In the genomic region with DNA sequence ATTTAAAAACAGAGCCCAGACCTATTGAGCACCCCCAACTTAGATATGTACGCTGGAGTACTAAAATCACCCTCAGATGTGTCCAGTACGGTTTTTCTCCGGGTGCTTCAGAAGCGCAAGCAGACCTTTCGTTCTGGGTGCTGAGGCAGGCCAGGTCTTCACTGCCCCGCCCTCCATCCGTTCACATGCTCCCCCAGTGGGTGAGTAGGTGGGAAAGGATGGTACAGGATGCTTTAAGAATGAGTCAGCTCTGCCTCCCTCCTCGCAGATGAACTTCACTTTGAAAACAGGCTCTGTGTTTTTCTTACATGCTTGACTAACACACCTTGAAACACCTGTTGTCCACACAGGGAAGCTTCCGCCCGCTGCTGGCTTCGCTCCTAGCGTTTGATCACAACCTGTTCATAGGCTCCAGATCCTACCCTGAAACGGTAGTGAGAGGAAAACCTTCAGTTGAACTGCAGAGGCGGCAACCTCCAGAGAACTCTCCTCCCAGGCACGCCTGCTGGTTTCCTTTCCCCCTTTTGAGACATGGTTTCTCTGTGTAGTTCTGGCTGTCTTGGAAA, we compare ENCODE assay signal across 21 mouse cellular contexts. TPM values are rescaled to one million over a fixed set of nuclear protein-coding genes. Genes with fewer than 3 reads are reported as not detected.
DNase-seq lines count a peak whose midpoint lies in the region; ATAC-seq and TF ChIP-seq lines count a peak whose summit lies in the region.
"Had no signal": no experiment of that assay in that cellular context is flagged by ENCODE, and none has a peak within 500 bp of the region (broad histone marks: within the 10 kb centered on the region; RNA-seq: fewer than 3 reads in every experiment).

No protein-coding gene starts in this region.

- no peaks in the 10 kb centered on the region for H3K79me2 ChIP-seq in CH12.LX (replicated peaks; ENCODE audit: control insufficient read depth, extremely low read depth, insufficient read depth, poor library complexity, severe bottlenecking)

- in situ Hi-C loops in CH12.LX (cut with MboI; ENCODE audit: low pct_ligation_motif_present, low pct_unique_long_range_greater_than_20kb, low sequenced_read_pairs) = no loop called here

- no peak overlapping the region for H3K9ac ChIP-seq in CH12.LX (ENCODE audit: insufficient read depth, low read depth)
- no peak overlapping the region for H3K9ac ChIP-seq in midbrain, embryonic 14.5 days (replicated peaks; ENCODE audit: low read length)
- H3K9ac ChIP-seq: forebrain, embryonic 12.5 days; heart, embryonic 15.5 days; limb, embryonic 12.5 days; lung, embryonic 14.5 days; midbrain, embryonic 15.5 days had no signal

- DNase-seq in cerebellum, adult 8-10 months = no peak
- peak; percentile 34 for DNase-seq in kidney, postnatal 10 days
- no peak for DNase-seq in kidney, postnatal 36 days
- peak; percentile 3 for DNase-seq in CH12.LX (ENCODE audit: extremely low read depth)
- no peak for DNase-seq in gastrocnemius, postnatal 14 days
- DNase-seq in midbrain, embryonic 14.5 days = no peak
- DNase-seq: adrenal gland, postnatal 14 days; embryo, embryonic 11 days; heart, adult 18-20 months; lung, embryonic 14.5 days had no signal

- H3K27ac ChIP-seq in CH12.LX (ENCODE audit: insufficient read depth, low read depth) = no peak overlapping the region
- H3K27ac ChIP-seq in midbrain, embryonic 14.5 days (replicated peaks; ENCODE audit: low read depth, low read length) = no peak overlapping the region
- H3K27ac ChIP-seq: forebrain, embryonic 12.5 days; heart, embryonic 15.5 days; layer of hippocampus, adult 2 months; limb, embryonic 12.5 days; midbrain, embryonic 15.5 days had no signal

- H3K9me3 ChIP-seq in CH12.LX (replicated peaks; ENCODE audit: low read length) = no peaks in the 10 kb centered on the region
- H3K9me3 ChIP-seq in midbrain, embryonic 14.5 days (ENCODE audit: control insufficient read depth, low read length) = no peaks in the 10 kb centered on the region
- H3K9me3 ChIP-seq: forebrain, embryonic 12.5 days; heart, embryonic 15.5 days; limb, embryonic 12.5 days; midbrain, embryonic 15.5 days had no signal

- no peak for TF ChIP-seq POLR2A in CH12.LX (IDR thresholded peaks at IDR 0.05; ENCODE audit: low read depth, low read length)

- H3K4me3 ChIP-seq in CH12.LX (replicated peaks in 1 of 3; ENCODE audit: low read depth in 2 of 3, low read length in 2 of 3, poor library complexity in 1 of 3) = no peak overlapping the region
- no peak overlapping the region for H3K4me3 ChIP-seq in midbrain, embryonic 14.5 days (replicated peaks; ENCODE audit: low read depth, low read length)
- H3K4me3 ChIP-seq: forebrain, embryonic 12.5 days; heart, embryonic 15.5 days; layer of hippocampus, adult 2 months; limb, embryonic 12.5 days; midbrain, embryonic 15.5 days had no signal

- peaks cover 0 to 33% of the 10 kb centered on the region in 2 experiments for H3K36me3 ChIP-seq in CH12.LX (replicated peaks in 1 of 2; ENCODE audit: control insufficient read depth in 1 of 2, insufficient read depth in 1 of 2, low read length in 1 of 2)
- H3K36me3 ChIP-seq in midbrain, embryonic 14.5 days (ENCODE audit: control insufficient read depth, insufficient read depth, low read length) = peaks cover 46% of the 10 kb centered on the region
- H3K36me3 ChIP-seq: G1E had no signal

- peak; percentile 60; the same call in 1 of the 2 replicates for ATAC-seq in cerebellum, adult (ENCODE audit: insufficient number of reproducible peaks, low FRiP score, low TSS enrichment)
- ATAC-seq in inflammation-experienced regulatory T-cells, adult 6 months = peak; percentile 68
- no peak for ATAC-seq in midbrain, embryonic 14.5 days (ENCODE audit: low FRiP score, low TSS enrichment)
- ATAC-seq: midbrain, embryonic 15.5 days had no signal

- intact Hi-C loops in gastrocnemius, postnatal 14 days (cut with DNase I; ENCODE audit: low total_unique reads) = loop anchor here (5.0 kb wide), 1 partner anchor 87 kb away; no protein-coding TSS in a partner anchor

- TF ChIP-seq EP300 in CH12.LX (IDR thresholded peaks at IDR 0.05; ENCODE audit: low read length) = no peak

- TF ChIP-seq RAD21 in CH12.LX (IDR thresholded peaks at IDR 0.05; ENCODE audit: low read depth, low read length) = no peak

- H3K4me1 ChIP-seq in CH12.LX (ENCODE audit: control insufficient read depth in 1 of 2, insufficient read depth in 2 of 2) = peaks cover 4 to 11% of the 10 kb centered on the region in 2 experiments; a peak in 3 of 4 replicates
- no peaks in the 10 kb centered on the region for H3K4me1 ChIP-seq in midbrain, embryonic 14.5 days (ENCODE audit: control insufficient read depth, insufficient read depth, low read length)
- H3K4me1 ChIP-seq: forebrain, embryonic 12.5 days; heart, embryonic 15.5 days; limb, embryonic 12.5 days; midbrain, embryonic 15.5 days had no signal

- no peak for TF ChIP-seq CTCF in CH12.LX (conservative IDR thresholded peaks at IDR 0.05 in 1 of 2, IDR thresholded peaks at IDR 0.05 in 1 of 2; ENCODE audit: low read depth in 2 of 2, low read length in 2 of 2)

- peak overlapping the region; percentile 17; the same call in 1 of the 2 replicates for H3K4me2 ChIP-seq in CH12.LX (ENCODE audit: insufficient read depth, low read depth, poor library complexity, severe bottlenecking)
- no peak overlapping the region for H3K4me2 ChIP-seq in midbrain, embryonic 14.5 days (ENCODE audit: low read length)
- H3K4me2 ChIP-seq: forebrain, embryonic 12.5 days; heart, embryonic 15.5 days; limb, embryonic 12.5 days; lung, embryonic 14.5 days; midbrain, embryonic 15.5 days had no signal

- dilution Hi-C loops in CH12.LX (cut with MboI; ENCODE audit: extremely low pct_ligation_motif_present, extremely low pct_unique_long_range_greater_than_20kb, low sequenced_read_pairs) = no loop called here

- 92% methylated on average over 15 of the region's 15 CpGs for WGBS in midbrain, embryonic 14.5 days

- no peaks in the 10 kb centered on the region for H3K27me3 ChIP-seq in CH12.LX (replicated peaks)
- H3K27me3 ChIP-seq in midbrain, embryonic 14.5 days (ENCODE audit: control insufficient read depth, insufficient read depth, low read length) = no peaks in the 10 kb centered on the region
- H3K27me3 ChIP-seq: forebrain, embryonic 12.5 days; heart, embryonic 15.5 days; limb, embryonic 12.5 days; midbrain, embryonic 15.5 days had no signal

TF ChIP-seq in CH12.LX, 34 proteins besides CTCF, POLR2A, EP300 and RAD21:
- TF ChIP-seq TBP (conservative IDR thresholded peaks at IDR 0.05; ENCODE audit: low read depth, low read length) = no peak
- no peak for TF ChIP-seq ZKSCAN1 (IDR thresholded peaks at IDR 0.05; ENCODE audit: borderline replicate concordance, low read depth, low read length)
- no peak for TF ChIP-seq USF2 (conservative IDR thresholded peaks at IDR 0.05; ENCODE audit: low read depth, low read length)
- no peak for TF ChIP-seq UBTF (IDR thresholded peaks at IDR 0.05; ENCODE audit: low read depth, low read length)
- TF ChIP-seq IRF4 (IDR thresholded peaks at IDR 0.05; ENCODE audit: low read depth, low read length) = no peak
- no peak for TF ChIP-seq TCF12 (IDR thresholded peaks at IDR 0.05; ENCODE audit: low read depth, low read length)
- no peak for TF ChIP-seq PAX5 (IDR thresholded peaks at IDR 0.05; ENCODE audit: low read length)

RNA-seq across cellular contexts. Expression of a gene that starts 34.8 kb away (rescaled TPM):
- not detected in 2 replicates for total RNA-seq in CH12.LX (2012; rRNA removed)
- not detected in 2 replicates for total RNA-seq in CH12.LX (2014; rRNA removed)
- polyA plus RNA-seq in CH12.LX (2012; ENCODE audit: insufficient read length, low read depth) = not detected in 2 replicates
- not detected for polyA plus RNA-seq in inflammation-experienced regulatory T-cells, adult 6 months (2017; shearing (Covaris generic))
- not detected for total RNA-seq in gastrocnemius, postnatal 14 days (2021)
- 2.0 TPM in 1 of 2 replicates, not detected in the other for polyA plus RNA-seq in midbrain, embryonic 14.5 days (2014; fragmentation: Nextera tagmentation; extraction: Ambion mirVana)
- total RNA-seq: adrenal gland, postnatal 14 days; G1E; heart, adult 18-20 months; layer of hippocampus, adult 2 months; left cerebral cortex, adult 18-20 months; megakaryocyte progenitor cell, adult 5-6 weeks had no signal
- polyA plus RNA-seq: forebrain, embryonic 12.5 days; G1E; heart, embryonic 15.5 days; intestine, embryonic 14.5 days; limb, embryonic 12.5 days; lung, embryonic 14.5 days; midbrain, embryonic 15.5 days had no signal

RNA-seq across cellular contexts. Expression of a gene that starts 35.3 kb away (rescaled TPM):
- total RNA-seq in CH12.LX (2012; rRNA removed) (not detected in 2 replicates), CH12.LX (2014; rRNA removed) (not detected in 2 replicates)
- polyA plus RNA-seq in CH12.LX (2012; ENCODE audit: insufficient read length, low read depth) = 0.45 TPM in 1 of 2 replicates, not detected in the other
- under 1 TPM in 1 of 3 experiments, not detected in 2; 0.60 TPM for polyA plus RNA-seq in inflammation-experienced regulatory T-cells, adult 6 months (2017; shearing (Covaris generic))
- total RNA-seq in gastrocnemius, postnatal 14 days (2021) = not detected
- polyA plus RNA-seq in midbrain, embryonic 14.5 days (2014; fragmentation: Nextera tagmentation; extraction: Ambion mirVana) = 1.0 and 2.9 TPM in 2 replicates
- total RNA-seq: adrenal gland, postnatal 14 days; heart, adult 18-20 months; megakaryocyte progenitor cell, adult 5-6 weeks had no signal
- polyA plus RNA-seq: G1E; heart, embryonic 15.5 days had no signal

RNA-seq across cellular contexts. Expression of a gene that starts 52.4 kb away (rescaled TPM):
- total RNA-seq in CH12.LX (2012; rRNA removed) (2.6 and 2.8 TPM in 2 replicates), CH12.LX (2014; rRNA removed) (6.2 and 7.1 TPM in 2 replicates)
- 3.6 and 4.3 TPM in 2 replicates for polyA plus RNA-seq in CH12.LX (2012; ENCODE audit: insufficient read length, low read depth)
- polyA plus RNA-seq in inflammation-experienced regulatory T-cells, adult 6 months (2017; shearing (Covaris generic)) = 1 to 10 TPM in 2 of 3 experiments, under 1 TPM in 1; 0.82 to 4.4 (median 2.2) TPM
- total RNA-seq in gastrocnemius, postnatal 14 days (2021) = 10 to 100 TPM; 11.7 to 18.5 TPM
- polyA plus RNA-seq in midbrain, embryonic 14.5 days (2014; fragmentation: Nextera tagmentation; extraction: Ambion mirVana) = 19.6 and 24.5 TPM in 2 replicates

Comparison
In these comparisons a context has a peak if more than half of its experiments do, and no peak if none do; other contexts are left out.
1. DNase-seq: peak in kidney, postnatal 10 days (single experiment) and CH12.LX (single experiment); none in cerebellum, adult 8-10 months (single experiment), kidney, postnatal 36 days (0 of 2), gastrocnemius, postnatal 14 days (single experiment) and midbrain, embryonic 14.5 days (single experiment).